Mouse (Mus musculus): ENCODE measurements around the gene Kdelc2. TPM values are rescaled to one million over a fixed set of nuclear protein-coding genes. Genes with fewer than 3 reads are reported as not detected.

The Kdelc2 gene
- polyA plus RNA-seq, 2 experiments: 1.5 to 3.0 TPM

GRCm38 (mm10) chr9:53427638-53428037 lies 43.8 kb downstream of the Kdelc2 start:
- ATAC-seq (ENCODE audit: insufficient read depth) (no peak), DNase-seq (ENCODE audit: low read depth in 3 of 3, low spot score in 3 of 3) (no peak)
- Histone ChIP-seq H3K27ac (no peak overlapping the region), H3K36me3 (replicated peaks; ENCODE audit: control insufficient read depth, insufficient read depth, low read depth) (no peaks in the 10 kb centered on the region), H3K9me3 (ENCODE audit: control insufficient read depth, low read length) (no peaks in the 10 kb centered on the region), H3K4me3 (ENCODE audit: insufficient read depth in 1 of 2, low read depth in 2 of 2, low read length in 2 of 2) (no peak overlapping the region), H3K4me1 (replicated peaks; ENCODE audit: control insufficient read depth in 2 of 2, insufficient read depth in 2 of 2, low read length in 1 of 2) (peaks cover 3 to 17% of the 10 kb centered on the region in 2 experiments; a peak in 3 of 4 replicates), H3K27me3 (ENCODE audit: control insufficient read depth, insufficient read depth, low read length) (no peaks in the 10 kb centered on the region), H3K4me2 (ENCODE audit: low read depth) (no peak overlapping the region), H3K9ac (replicated peaks) (no peak overlapping the region)
- 48% methylated on average over 3 of the region's 3 CpGs for WGBS (ENCODE audit: insufficient replicate concordance)
- TF ChIP-seq CTCF (IDR thresholded peaks at IDR 0.05; ENCODE audit: low read depth): no peak
- no peak for TF ChIP-seq EP300 (IDR thresholded peaks at IDR 0.05; ENCODE audit: low read depth)

GRCm38 (mm10) chr9:53435830-53436570 lies 52.2 kb downstream of the Kdelc2 start:
- DNase-seq (ENCODE audit: low read depth in 3 of 3, low spot score in 3 of 3) (no peak), ATAC-seq (ENCODE audit: insufficient read depth) (no peak)
- Histone ChIP-seq H3K9me3 (ENCODE audit: control insufficient read depth, low read length) (no peaks in the 10 kb centered on the region), H3K4me3 (ENCODE audit: insufficient read depth in 1 of 2, low read depth in 2 of 2, low read length in 2 of 2) (no peak overlapping the region), H3K4me2 (ENCODE audit: low read depth) (no peak overlapping the region), H3K27me3 (ENCODE audit: control insufficient read depth, insufficient read depth, low read length) (no peaks in the 10 kb centered on the region), H3K27ac (no peak overlapping the region), H3K4me1 (replicated peaks; ENCODE audit: control insufficient read depth in 2 of 2, insufficient read depth in 2 of 2, low read length in 1 of 2) (no peaks in the 10 kb centered on the region), H3K36me3 (replicated peaks; ENCODE audit: control insufficient read depth, insufficient read depth, low read depth) (no peaks in the 10 kb centered on the region; the same call in 1 of the 2 replicates), H3K9ac (replicated peaks) (no peak overlapping the region)
- TF ChIP-seq CTCF (IDR thresholded peaks at IDR 0.05; ENCODE audit: low read depth): no peak
- no peak for TF ChIP-seq EP300 (IDR thresholded peaks at IDR 0.05; ENCODE audit: low read depth)
- 66% methylated on average over 14 of the region's 14 CpGs for WGBS (ENCODE audit: insufficient replicate concordance)

- WGBS (ENCODE audit: insufficient replicate concordance): 63% methylated on average over 1 of the region's 1 CpGs
- Histone ChIP-seq H3K9me3 (ENCODE audit: control insufficient read depth, low read length) (no peaks in the 10 kb centered on the region), H3K4me3 (ENCODE audit: insufficient read depth in 1 of 2, low read depth in 2 of 2, low read length in 2 of 2) (no peak overlapping the region), H3K27me3 (ENCODE audit: control insufficient read depth, insufficient read depth, low read length) (no peaks in the 10 kb centered on the region), H3K36me3 (replicated peaks; ENCODE audit: control insufficient read depth, insufficient read depth, low read depth) (no peaks in the 10 kb centered on the region; the same call in none of the 2 replicates), H3K4me2 (ENCODE audit: low read depth) (no peak overlapping the region), H3K4me1 (replicated peaks; ENCODE audit: control insufficient read depth in 2 of 2, insufficient read depth in 2 of 2, low read length in 1 of 2) (no peaks in the 10 kb centered on the region), H3K9ac (replicated peaks) (no peak overlapping the region), H3K27ac (no peak overlapping the region)
- TF ChIP-seq CTCF (IDR thresholded peaks at IDR 0.05; ENCODE audit: low read depth) (no peak), EP300 (IDR thresholded peaks at IDR 0.05; ENCODE audit: low read depth) (no peak)
- DNase-seq (ENCODE audit: low read depth in 3 of 3, low spot score in 3 of 3) (no peak), ATAC-seq (ENCODE audit: insufficient read depth) (no peak)
These were observed 66.8 kb downstream of the Kdelc2 start for GRCm38 (mm10) chr9:53450609-53451008.

Small RNA genes within 50 kb of the gene (microRNA-seq; reads per million reads assigned to microRNA genes)
- gene Mir130c: not detected

Other genes with a start within 250 kb of the Kdelc2 start
- gene Ddx10, start 136.0 kb upstream of the Kdelc2 start, polyA plus RNA-seq (2012; rRNA removed): 3.5 and 7.0 TPM in 2 replicates
- 14.1 and 14.6 TPM in 2 replicates for gene Ddx10, start 136.0 kb upstream of the Kdelc2 start, polyA plus RNA-seq (2014; fragmentation: Nextera tagmentation; extraction: Ambion mirVana)
- 0.11 and 0.13 TPM in 2 replicates for gene Exph5, start 82.4 kb upstream of the Kdelc2 start, polyA plus RNA-seq (2012; rRNA removed)
- gene Exph5, start 82.4 kb upstream of the Kdelc2 start, polyA plus RNA-seq (2014; fragmentation: Nextera tagmentation; extraction: Ambion mirVana): 0.21 and 0.37 TPM in 2 replicates
- gene 4930550C14Rik, start 18.3 kb downstream of the Kdelc2 start, polyA plus RNA-seq (2012; rRNA removed): 0.12 and 0.64 TPM in 2 replicates
- gene 4930550C14Rik, start 18.3 kb downstream of the Kdelc2 start, polyA plus RNA-seq (2014; fragmentation: Nextera tagmentation; extraction: Ambion mirVana): 0.86 and 2.4 TPM in 2 replicates
- 2.7 and 3.7 TPM in 2 replicates for gene Atm, start 152.7 kb downstream of the Kdelc2 start, polyA plus RNA-seq (2012; rRNA removed)
- 3.5 and 4.0 TPM in 2 replicates for gene Atm, start 152.7 kb downstream of the Kdelc2 start, polyA plus RNA-seq (2014; fragmentation: Nextera tagmentation; extraction: Ambion mirVana)
- 3.7 and 5.1 TPM in 2 replicates for gene Npat, start 153.0 kb downstream of the Kdelc2 start, polyA plus RNA-seq (2012; rRNA removed)
- gene Npat, start 153.0 kb downstream of the Kdelc2 start, polyA plus RNA-seq (2014; fragmentation: Nextera tagmentation; extraction: Ambion mirVana): 10.3 and 10.4 TPM in 2 replicates
- 31.8 and 52.8 TPM in 2 replicates for gene Acat1, start 226.4 kb downstream of the Kdelc2 start, polyA plus RNA-seq (2012; rRNA removed)
- 87.4 and 97.3 TPM in 2 replicates for gene Acat1, start 226.4 kb downstream of the Kdelc2 start, polyA plus RNA-seq (2014; fragmentation: Nextera tagmentation; extraction: Ambion mirVana)